Mouse (Mus musculus): Measurements from ENCODE around the gene Sf3a3. TPM values are rescaled to one million over a fixed set of nuclear protein-coding genes. Genes with fewer than 3 reads are reported as not detected.

The Sf3a3 gene
- total RNA-seq, 2 experiments from 2014 or later: 31.6 to 33.7 TPM

DNA sequence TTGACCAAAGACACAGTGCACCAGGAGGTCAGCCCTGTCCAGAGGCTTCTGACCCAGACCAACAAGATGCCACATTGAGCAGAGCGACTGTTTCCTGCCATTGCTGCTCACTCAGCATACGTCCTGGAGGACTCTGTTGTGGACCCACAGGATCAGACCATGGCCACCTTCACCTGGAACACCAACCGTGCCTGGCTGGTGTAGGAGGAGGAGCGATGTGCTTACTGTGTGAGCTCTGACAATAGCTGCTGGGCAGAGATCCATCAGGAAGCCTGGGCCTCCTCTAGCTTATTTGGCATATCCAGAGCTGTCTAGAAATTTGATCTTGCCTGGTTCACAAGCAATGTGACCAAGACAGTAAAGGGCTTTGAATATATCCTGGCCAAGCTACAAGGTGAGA, 4.5 kb downstream of the Sf3a3 start:
- no peak for DNase-seq (ENCODE audit: low spot score in 2 of 2)
- intact Hi-C loops (cut with DNase I): no loop called here

DNA sequence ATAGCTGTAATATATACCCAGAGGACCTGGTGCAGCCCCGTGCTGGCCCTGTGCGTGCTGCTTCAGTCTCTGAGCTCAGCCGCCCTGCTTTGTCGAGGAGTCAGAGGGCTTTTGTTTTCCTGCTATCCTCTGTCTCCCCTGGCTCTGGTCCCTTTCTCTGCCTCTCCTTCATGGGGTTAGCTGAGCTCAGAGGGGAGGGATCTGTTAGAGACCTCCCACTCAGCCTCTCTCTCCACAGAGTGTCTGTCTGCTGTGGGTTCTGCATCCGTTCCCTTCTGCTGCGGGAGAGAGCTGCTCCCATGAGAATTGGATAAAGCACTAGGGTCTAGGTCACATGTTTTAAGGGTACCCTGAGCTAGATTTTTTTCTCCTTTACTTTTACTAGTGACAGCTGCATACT, 11.5 kb downstream of the Sf3a3 start:
- intact Hi-C loops (cut with DNase I): no loop called here
- no peak for DNase-seq (ENCODE audit: low spot score in 2 of 2)

DNA sequence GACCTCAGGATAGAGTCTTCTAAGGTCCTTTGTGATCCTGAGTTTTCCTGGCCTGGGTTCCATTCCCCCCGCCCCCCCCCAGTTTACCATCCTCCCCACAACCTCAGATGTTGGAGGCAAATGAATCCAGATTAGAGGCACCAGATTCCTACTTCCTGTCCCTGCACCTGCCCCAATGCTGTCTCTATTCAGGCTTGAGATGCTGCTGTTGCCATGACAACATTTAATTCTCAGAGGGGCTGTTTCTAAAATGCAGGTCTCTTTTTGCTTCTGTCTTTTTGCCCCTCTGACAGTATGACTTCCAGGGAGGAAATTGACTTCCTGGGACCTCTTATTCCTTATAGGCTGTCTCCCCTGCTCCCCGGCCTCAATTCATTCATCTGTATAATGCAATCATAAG, 22.4 kb downstream of the Sf3a3 start:
- intact Hi-C loops (cut with DNase I): no loop called here
- no peak for DNase-seq (ENCODE audit: low spot score in 2 of 2)

DNA sequence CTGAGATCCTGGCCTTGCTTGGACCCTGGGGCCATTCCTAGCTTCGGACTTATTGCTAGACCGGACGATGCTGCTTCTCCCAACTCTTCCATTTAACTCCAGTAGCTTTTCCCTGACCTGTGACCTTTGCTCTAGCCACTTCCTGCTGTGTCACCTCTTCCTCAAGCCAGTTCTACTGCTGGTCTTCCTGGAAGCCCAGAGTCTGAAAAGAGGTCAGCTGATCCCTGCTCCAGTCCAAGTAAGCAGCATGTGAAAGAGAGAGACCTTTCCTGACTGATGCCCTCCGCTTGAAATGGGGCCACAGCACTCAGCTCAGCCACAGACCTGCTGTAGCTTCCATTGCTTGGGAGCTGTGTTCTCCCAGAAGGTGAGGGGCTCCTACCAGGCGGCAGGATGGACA, 22.9 kb downstream of the Sf3a3 start:
- intact Hi-C loops (cut with DNase I): no loop called here

DNA sequence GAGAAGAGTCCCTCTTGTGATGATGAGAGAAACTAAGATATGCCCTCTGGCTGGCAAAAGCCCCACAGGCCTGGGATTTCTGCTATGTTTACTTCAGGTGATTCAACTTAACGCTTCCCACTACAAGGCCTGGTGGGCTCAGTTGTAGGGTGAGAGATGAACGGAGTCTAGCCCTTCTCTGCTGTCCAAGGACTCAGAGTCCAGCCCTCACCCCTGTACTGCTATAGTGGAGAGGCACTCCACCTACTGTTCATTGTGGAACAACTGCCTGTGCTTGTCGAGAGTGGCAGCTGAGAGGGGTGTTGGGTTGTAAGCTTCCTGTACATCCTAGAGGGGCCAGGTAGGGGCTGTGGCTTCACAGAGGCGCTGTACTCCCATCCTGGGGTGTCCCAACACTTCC, 23.4 kb downstream of the Sf3a3 start:
- intact Hi-C loops (cut with DNase I): no loop called here
- DNase-seq (ENCODE audit: low spot score in 2 of 2): no peak

More for the DNA sequence above, 22.9 kb downstream of the Sf3a3 start:
- no peak for DNase-seq (ENCODE audit: low spot score in 2 of 2)

DNA sequence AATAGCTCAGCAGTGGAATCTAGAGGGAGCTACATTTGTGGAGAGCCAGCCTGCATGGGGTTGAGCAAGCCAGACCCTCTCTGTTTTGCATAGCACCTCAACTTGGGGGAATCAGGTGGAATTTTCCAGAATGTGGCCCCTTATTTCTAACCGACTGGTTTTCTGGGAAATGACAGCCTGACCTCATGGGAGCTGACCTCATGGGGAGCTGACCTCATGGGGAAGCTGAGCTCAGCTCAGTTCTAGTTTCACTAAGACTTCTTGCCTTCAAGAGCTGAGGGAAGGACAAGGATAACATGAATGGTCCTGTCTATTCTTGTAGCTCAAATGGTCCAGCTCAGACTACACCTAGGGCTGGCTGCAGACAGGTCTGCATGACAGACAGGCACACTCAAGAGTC, 24.2 kb downstream of the Sf3a3 start:
- intact Hi-C loops (cut with DNase I): no loop called here
- DNase-seq (ENCODE audit: low spot score in 2 of 2): no peak

DNA sequence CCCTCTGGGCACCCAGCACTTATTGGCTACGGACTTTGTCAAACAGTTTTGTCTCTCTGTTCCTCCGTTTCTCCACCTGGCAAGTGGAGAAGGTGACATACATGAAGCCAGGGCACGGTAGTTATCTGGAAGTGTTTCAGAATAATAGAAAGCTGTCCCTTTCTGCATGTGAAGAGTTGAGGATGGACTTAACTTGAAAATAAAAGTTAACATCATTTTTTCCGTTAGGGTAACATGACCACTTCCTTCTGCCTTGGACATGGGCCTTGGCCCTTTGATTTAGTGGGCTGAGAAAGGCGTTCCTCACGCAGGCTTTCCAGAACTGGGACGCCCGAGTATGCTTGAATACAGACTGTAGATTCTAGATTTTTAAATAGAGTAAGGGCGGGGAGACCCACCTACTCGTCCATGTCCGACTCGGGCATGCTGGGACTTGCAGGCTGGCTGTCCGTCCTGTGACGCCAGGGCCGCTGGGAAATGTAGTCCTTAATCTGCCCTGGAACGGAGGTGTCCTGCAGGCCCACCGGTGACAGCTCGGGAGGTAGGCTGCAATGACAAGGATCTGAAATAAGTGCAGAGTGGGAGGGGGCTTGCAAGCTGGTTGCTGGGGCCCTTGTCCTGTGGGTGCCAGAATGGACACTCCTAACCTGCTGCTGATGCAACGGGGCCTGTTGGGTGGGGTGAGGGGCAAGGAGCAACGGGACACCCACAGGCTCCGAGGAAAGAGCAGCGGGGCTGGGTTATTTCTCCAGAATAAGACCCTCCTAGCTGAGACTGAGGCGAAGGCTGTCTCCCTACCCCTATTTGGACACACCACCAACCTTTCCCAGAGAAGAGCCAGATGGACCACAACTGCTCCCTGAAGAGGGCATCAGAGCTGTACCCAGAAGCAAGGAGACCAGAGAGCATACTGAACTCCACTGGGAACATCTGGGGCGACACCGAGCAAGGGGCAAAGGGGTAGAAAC, 27.1 kb downstream of the Sf3a3 start, which contains the start of gene Inpp5b:
Gene Inpp5b, plus strand, starts transcription at position 475 of the 968 bp plus-strand sequence.
- intact Hi-C loops (cut with DNase I): no loop called here
- DNase-seq (ENCODE audit: low spot score in 2 of 2): peak; percentile 88 to 95

DNA sequence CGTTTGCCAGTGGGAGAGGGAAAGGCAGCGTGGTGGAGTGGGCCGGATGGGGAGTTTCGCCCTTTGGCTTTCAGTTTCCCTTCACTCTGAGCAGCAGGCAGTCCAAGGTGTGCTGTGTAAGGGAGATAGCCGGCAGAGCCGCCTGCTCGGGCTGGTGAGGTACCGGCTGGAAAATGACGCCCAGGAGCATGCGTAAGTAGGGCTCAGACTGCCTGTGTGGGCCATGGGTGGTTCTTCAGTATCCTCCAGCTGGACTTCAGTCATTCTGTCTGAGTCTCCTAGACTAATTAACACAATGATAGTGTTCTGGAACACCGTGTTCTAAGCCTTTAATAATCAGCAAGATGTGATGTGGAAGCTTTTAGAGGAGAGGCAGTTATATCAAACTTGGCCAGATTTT, 28.3 kb downstream of the Sf3a3 start:
- no peak for DNase-seq (ENCODE audit: low spot score in 2 of 2)

DNA sequence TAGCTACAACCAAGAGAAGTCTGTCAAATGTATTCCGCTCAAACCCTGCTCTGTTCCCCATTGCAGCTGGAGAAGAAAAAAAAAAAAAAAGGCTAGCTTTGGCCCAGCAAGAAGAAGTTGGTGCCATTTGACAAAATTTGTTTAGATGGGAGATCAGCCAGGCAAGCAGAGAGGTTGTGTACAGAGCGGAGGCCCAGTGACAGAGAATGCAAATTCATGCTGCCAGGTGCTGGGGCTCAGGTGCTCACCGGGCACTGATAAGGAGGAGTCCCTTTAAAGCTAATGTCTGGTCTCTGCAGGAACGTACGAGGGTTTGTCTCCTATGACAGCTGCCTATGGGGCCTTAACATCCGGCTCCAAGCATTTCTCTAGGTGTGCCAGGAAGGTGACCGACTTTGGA, 32.0 kb downstream of the Sf3a3 start:
- intact Hi-C loops (cut with DNase I): no loop called here
- no peak for DNase-seq (ENCODE audit: low spot score in 2 of 2)

More for the DNA sequence above, 28.3 kb downstream of the Sf3a3 start:
- intact Hi-C loops (cut with DNase I): no loop called here

DNA sequence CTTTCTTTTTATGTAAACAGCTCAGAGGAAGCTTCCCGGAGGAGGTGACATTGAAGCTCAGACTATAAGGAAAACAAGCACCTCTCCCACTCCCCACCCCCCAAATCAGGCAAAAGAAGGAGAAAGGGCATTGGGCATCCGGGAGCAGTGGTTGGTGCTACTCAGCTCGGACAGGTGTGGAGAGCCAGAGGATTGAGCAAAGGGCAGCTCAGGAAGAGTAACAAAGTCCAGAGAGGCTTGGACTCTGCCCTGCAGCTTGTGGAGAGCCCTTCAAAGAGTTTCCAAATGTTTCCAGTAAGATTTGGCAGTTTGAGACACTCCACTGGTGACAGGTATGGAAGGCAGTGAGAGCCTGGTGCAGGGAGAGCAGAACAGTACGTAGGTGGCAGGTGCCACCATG, 33.3 kb downstream of the Sf3a3 start:
- intact Hi-C loops (cut with DNase I): no loop called here

DNA sequence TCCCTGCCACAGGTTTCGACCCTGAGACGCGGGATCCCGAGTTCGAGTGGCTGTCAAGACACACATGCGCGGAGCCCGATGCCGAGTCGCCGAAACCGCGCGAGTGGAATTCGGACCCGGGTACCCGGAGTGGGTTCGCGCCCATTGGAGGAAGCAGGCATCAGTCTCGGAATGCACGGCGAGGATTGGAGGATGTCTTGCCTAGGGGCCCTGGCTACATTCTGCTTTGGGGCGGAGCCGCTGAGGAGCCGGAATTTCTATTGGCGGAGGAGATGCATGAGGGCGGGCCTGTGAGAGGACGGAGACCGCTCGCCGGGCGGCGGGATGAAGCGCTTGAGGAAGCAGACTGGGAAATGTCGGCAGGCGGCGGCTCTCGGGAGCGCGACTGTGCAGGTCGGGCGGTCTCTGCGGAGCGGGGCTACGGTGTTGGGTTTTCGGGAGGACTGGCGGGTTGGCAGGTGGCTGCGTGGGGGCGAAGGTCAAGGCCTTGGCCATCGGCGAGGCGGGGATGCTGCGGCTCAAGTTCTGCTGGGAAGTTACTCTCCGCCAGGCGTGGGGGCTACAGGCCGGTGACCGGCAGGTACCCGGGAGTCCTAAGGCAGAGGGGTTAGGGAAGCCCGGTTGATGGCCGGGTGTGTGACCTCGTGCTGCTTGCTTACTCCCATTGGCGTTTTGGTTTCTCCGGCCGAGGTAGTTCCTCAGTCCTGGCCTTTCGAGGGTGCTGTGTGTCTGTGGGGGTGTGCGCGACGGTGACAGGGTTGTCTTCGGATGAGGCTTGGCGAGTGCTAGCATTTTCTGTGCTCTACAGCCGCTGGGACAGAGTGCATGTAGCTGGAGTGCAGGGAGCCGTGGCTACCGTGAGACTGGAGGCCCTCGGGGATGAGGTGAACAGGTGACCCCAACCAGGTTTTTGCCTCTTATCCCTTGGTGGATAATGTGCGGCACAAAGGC, 37.0 kb downstream of the Sf3a3 start:
- intact Hi-C loops (cut with DNase I): no loop called here
- DNase-seq (ENCODE audit: low spot score in 2 of 2): peak; percentile 97 to 99

More for the DNA sequence above, 33.3 kb downstream of the Sf3a3 start:
- DNase-seq (ENCODE audit: low spot score in 2 of 2): no peak

DNA sequence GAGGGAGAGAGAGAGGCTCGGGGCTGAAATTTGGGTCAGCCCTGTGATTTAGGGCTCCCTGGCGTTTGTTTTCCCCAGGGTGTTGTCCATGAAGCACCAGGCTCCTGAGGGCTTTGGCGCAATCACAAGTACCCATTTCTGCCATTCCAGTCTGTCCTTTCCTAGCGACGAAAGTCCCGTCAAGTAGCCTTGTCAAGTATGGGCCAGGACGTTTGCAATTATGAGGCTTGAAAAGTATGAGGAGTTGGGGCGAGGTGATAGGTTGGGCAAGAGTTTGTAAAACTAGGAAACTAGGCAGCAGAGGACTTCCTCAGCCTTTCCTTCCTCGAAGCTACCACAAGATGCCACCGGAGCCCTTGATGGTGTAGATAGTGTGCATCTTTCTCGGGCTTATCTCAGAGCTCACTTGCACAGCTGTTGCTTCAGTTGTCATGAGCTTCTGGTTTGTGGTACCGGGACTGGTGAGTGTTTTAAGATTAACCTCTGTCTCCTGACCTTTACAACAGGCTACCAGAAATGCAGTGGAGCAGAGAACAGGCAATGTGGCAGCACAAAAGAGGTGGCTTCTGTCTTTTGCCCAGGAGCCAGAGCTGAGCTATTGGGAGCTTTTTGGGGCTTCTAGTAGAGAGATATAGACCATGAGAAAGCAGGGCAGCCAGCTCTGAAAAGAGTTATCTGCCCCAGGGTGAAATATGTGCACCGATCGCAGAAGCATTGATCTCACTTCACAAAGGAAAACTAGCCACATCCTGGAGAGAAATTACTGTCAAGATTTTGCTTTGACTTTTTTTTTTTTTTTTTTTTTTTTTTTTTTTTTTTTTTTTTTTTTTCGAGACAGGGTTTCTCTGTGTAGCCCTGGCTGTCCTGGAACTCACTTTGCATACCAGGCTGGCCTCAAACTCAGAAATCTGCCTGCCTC, 38.0 kb downstream of the Sf3a3 start:
- no peak for DNase-seq (ENCODE audit: low spot score in 2 of 2)
- intact Hi-C loops (cut with DNase I): no loop called here

DNA sequence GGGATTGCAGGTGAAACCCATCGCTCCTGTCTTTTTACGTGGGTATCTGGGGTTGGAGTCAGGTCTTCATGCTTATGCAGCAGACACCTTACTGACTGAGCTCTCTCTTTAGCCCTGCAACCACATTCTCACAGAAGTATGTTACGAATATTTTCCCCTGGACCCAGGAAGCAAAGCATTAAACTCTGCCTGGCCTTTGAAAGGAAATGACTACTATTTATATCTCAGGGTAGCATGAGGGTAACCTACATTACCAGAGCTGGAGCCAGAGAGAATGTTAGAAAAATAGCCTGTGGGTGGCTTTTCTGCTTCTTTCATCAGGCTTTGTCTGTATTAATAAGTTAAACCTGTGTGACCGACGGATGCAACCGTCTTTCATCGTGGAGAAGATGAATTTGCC, 41.0 kb downstream of the Sf3a3 start:
- no peak for DNase-seq (ENCODE audit: low spot score in 2 of 2)
- intact Hi-C loops (cut with DNase I): no loop called here

DNA sequence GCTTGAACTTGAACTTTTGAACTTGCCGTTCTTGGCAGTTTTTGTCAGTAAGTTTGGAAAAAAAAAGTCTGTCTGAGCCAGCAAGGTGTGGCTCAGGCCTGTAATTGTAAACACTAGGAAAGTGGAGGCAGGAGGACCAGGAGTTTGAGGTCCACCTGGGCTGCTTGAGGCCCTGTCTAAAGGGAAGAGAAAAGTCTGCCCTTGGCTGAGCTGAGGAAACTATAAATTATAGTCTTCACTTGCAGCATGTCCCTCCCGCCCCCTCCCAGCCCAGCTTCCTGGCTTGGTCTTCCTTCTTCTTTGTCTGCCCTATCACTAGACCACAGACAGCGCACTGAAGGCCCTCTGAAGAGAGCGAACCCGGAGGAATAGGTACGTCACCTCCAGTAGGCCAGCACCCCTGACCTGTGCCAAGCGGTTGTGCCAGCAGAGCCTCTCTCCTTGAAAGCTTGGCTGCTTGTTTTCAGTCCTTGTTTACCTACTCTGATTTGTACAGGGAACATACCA, 44.8 kb downstream of the Sf3a3 start:
- intact Hi-C loops (cut with DNase I): no loop called here
- DNase-seq (ENCODE audit: low spot score in 2 of 2): no peak

DNA sequence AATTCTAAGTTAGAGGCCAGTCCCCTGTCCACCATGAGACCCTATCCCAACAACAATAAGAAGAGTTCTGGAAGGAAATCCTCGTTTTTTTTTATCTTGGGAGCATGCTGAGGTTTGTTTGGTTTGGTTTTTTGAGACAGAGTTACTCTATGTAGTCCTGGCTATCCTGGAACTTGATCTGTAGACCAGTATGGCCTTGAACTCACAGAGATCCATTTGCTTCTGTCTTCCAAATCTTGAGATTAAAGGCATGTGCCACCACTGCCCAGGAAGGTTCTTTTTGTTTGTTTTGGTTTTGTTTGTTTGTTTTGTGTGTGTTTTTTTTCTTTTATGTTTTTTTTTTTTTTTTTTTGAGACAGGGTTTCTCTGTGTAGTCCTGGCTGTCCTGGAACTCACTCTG, 46.6 kb downstream of the Sf3a3 start:
- no peak for DNase-seq (ENCODE audit: low spot score in 2 of 2)
- intact Hi-C loops (cut with DNase I): no loop called here

DNA sequence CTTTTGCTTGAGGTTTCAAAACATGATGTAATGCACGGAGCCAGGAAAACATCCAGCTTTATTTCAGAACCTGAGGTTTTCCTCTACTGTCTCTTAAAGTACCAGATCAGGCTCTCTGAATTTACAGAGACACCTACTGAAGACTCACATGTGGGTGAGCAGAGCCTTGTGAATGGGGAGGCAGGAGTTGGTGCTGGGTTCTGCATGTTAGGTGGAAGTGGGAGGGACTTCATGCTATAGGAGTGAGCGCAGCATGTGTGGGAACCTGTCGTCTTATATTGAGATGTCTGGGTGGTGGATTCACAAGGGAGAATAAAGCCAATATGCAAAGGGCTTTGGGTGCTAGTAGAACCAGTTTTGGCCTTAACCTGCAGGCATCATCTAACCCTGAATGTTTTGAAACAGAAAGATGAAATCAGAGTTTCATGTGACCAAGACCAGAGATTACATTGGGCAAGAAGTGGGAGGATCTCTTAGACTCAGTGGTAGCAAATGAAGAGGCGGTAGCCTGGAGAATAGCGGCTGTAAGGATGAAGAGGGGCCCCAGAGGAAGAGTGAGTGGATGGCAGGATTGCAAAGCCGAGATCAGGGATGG, 48.4 kb downstream of the Sf3a3 start:
- intact Hi-C loops (cut with DNase I): no loop called here
- DNase-seq (ENCODE audit: low spot score in 2 of 2): peak in 1 of 2 experiments; percentile 49

DNA sequence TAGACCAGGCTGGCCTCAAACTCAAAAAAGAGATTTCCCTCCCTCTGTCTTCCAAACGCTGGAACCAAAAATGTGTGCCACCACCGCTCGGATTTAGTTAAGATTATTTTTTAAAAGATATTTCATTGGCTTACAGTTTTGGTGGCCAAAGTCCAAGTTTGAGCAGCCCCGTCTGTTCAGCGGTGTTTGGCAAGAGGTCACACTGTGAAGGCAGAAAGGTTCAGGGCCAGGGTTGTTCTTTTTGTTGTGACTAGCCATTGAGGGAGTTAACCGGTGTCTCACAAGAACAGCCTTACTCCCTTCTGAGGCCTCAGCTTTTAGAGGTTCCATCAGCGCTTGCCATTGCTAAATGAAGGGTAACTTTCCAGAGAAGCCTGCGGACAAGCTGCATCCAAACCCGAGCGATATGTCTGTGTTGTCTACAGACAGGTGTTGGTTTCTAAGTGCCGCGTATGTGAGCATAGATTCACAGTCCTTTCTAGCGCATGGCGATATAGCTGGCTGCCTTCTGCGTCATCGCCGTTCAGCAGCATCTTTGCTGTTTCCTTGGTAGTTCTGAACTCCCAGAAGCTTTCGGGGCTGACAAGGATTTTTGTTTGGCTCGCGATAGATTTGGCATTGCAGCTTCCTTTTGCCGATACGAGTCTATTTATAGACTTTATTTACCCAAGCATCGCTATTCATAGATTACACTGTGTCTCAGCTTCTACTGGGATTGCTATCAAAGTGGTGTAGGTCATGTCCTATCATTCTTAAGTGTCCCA, 51.4 kb downstream of the Sf3a3 start:
- DNase-seq (ENCODE audit: low spot score in 2 of 2): peak; percentile 42 to 61
- intact Hi-C loops (cut with DNase I): no loop called here

DNA sequence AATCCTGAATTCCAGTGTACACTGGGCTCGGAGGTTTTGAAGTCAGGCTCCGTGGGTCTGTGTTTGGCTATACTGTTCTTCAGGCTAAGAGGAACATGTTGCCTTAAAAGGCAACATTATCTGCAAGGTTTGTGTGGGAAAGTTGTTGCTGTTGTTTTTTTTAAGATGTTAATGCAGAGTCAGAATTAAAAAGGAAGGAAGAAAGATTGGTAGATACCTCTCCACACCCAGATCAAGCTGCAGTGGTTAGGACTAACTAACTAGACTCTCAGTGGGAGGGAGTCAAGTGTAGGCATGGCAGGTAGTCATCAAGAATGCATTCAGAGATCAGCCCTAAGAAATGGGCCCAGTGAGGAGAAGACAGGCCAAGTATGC, 52.0 kb downstream of the Sf3a3 start:
- intact Hi-C loops (cut with DNase I): no loop called here
- no peak for DNase-seq (ENCODE audit: low spot score in 2 of 2)

Data from left cerebral cortex, postnatal 25 days (tissue).